Mouse (Mus musculus) kidney, postnatal 0 days (tissue): ENCODE results near the gene Col4a2. TPM values are rescaled to one million over a fixed set of nuclear protein-coding genes. Genes with fewer than 3 reads are reported as not detected.

Source experiments
- ATAC-seq: fragments of 200-750 bp; cut with Nextera tagmentation; replicated peaks from 2 replicates; pipeline ENCODE4 v1.8.0; 2017; ENCODE audit warnings: low read depth, moderate number of reproducible peaks, moderate TSS enrichment, moderate library complexity; ENCODE audit not compliant: low FRiP score
- DNase-seq: peaks from one replicate; pipeline ENCODE4 v3.0.0-alpha.2; 2016; ENCODE audit warnings: low spot score
- H3K27ac ChIP-seq: fragments of 300-500 bp; sonication (generic); 2 replicates; pipeline ENCODE4 v1.5.1; 2014; ENCODE audit warnings: mild to moderate bottlenecking
- H3K27me3 ChIP-seq: fragments of 300-500 bp; sonication (generic); 2 replicates; pipeline ENCODE4 v1.6.1; 2014; ENCODE audit warnings: low read length, mixed read lengths; ENCODE audit not compliant: insufficient read depth
- H3K36me3 ChIP-seq: fragments of 300-500 bp; sonication (generic); 2 replicates; pipeline ENCODE4 v1.6.1; 2014; ENCODE audit warnings: low read length, mixed read lengths; ENCODE audit not compliant: insufficient read depth
- H3K4me1 ChIP-seq: fragments of 300-500 bp; sonication (generic); replicated peaks from 2 replicates; pipeline ENCODE4 v1.6.1; 2014; ENCODE audit warnings: antibody characterized with exemption, low read length, mixed read lengths; ENCODE audit not compliant: insufficient read depth
- H3K4me2 ChIP-seq: fragments of 300-500 bp; sonication (generic); 2 replicates; pipeline ENCODE4 v1.6.1; 2014; ENCODE audit warnings: mild to moderate bottlenecking, low read length, moderate library complexity, mixed read lengths
- H3K4me3 ChIP-seq: fragments of 300-500 bp; sonication (generic); replicated peaks from 2 replicates; pipeline ENCODE4 v1.5.1; 2014; ENCODE audit warnings: low read depth, low read length
- H3K9ac ChIP-seq: fragments of 300-500 bp; sonication (generic); 2 replicates; pipeline ENCODE4 v1.6.1; 2014; ENCODE audit warnings: low read depth, low read length
- H3K9me3 ChIP-seq: fragments of 300-500 bp; sonication (generic); replicated peaks from 2 replicates; pipeline ENCODE4 v1.6.1; 2016; ENCODE audit warnings: low read length, inconsistent platforms, mixed read lengths
- CTCF ChIP-seq: IDR thresholded peaks from 2 replicates; pipeline ENCODE4 v1.5.1; 2016; ENCODE audit warnings: antibody characterized with exemption, low read depth, mild to moderate bottlenecking, moderate library complexity
- WGBS: fragments of 180-500 bp; shearing (Covaris S2); extraction: QIAGEN DNeasy Blood & Tissue Kit; methylation state at CpG from one replicate; pipeline ENCODE4 v1.1.7; 2014; 5-methylcytosine and 5-hydroxymethylcytosine counted together
- polyA plus RNA-seq: library from polyadenylated mRNA; unstranded; fragments of >200 nt; fragmentation: Nextera tagmentation; extraction: Ambion mirVana; gene quantifications from 2 replicates; pipeline ENCODE4 v1.2.1, GENCODE M21; 2015

Col4a2 gene
- polyA plus RNA-seq, 1 experiment from 2014 or later, result 140 TPM

GRCm38 (mm10) chr8:11356776-11357175, 44.2 kb downstream of the Col4a2 start:
- DNase-seq, result no peak
- Histone ChIP-seq H3K36me3 (peaks cover 9% of the 10 kb centered on the region; the same call in 1 of the 2 replicates), H3K27ac (no peak overlapping the region), H3K4me3 (no peak overlapping the region), H3K4me1 (peaks cover 36% of the 10 kb centered on the region), H3K9me3 (no peaks in the 10 kb centered on the region), H3K9ac (no peak overlapping the region), H3K27me3 (no peaks in the 10 kb centered on the region), H3K4me2 (no peak overlapping the region)
- WGBS, result 74% methylated on average over 8 of the region's 8 CpGs
- no peak for ATAC-seq
- TF ChIP-seq CTCF, result no peak

DNA sequence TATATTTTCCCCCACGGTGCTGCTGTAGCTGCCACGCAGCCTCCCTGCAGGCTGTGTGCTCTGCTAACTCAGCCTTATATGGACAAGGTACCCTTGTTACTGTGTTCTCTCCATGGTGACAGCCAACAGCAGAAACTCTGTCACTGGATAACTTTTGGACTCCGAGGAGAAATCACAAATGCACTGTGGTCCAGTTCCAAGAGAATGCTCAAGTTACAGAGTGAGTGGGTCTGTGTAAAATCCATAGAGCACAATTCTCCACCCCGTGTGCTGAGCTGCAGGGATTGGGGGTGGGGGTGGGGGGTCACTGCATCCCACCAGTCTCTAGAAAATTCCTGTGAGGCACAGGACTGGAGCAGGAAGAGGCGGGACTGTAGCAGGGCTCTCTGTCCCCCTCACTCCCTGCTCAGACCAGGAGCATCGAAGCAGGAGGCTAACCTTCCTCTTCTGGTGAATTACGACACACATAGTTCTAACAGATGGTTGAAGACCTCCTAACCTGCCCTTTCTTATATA, 45.4 kb downstream of the Col4a2 start:
- no peak overlapping the region for H3K4me3 ChIP-seq
- WGBS, result 14% methylated on average over 7 of the region's 7 CpGs
- ATAC-seq (peak; percentile 65), DNase-seq (peak; percentile 83)
- H3K9me3 ChIP-seq, result no peaks in the 10 kb centered on the region
- H3K9ac ChIP-seq, result no peak overlapping the region
- H3K27ac ChIP-seq, result peak overlapping the region; percentile 79
- 0 out of 2 replicates have a peak overlapping the region, but pooled peaks have one; percentile 15 for H3K4me2 ChIP-seq
- TF ChIP-seq CTCF, result no peak
- peaks cover 47% of the 10 kb centered on the region for H3K4me1 ChIP-seq
- H3K36me3 ChIP-seq, result peaks cover 9% of the 10 kb centered on the region; the same call in 1 of the 2 replicates
- no peaks in the 10 kb centered on the region for H3K27me3 ChIP-seq

GRCm38 (mm10) chr8:11359846-11360245, 47.2 kb downstream of the Col4a2 start:
- no peak for TF ChIP-seq CTCF
- Histone ChIP-seq H3K36me3 (no peaks in the 10 kb centered on the region), H3K27me3 (no peaks in the 10 kb centered on the region), H3K4me2 (no peak overlapping the region), H3K4me1 (peaks cover 62% of the 10 kb centered on the region), H3K4me3 (no peak overlapping the region), H3K9ac (no peak overlapping the region), H3K27ac (no peak overlapping the region; the same call in 1 of the 2 replicates), H3K9me3 (no peaks in the 10 kb centered on the region)
- ATAC-seq, result no peak
- WGBS, result 85% methylated on average over 5 of the region's 5 CpGs
- no peak for DNase-seq

DNA sequence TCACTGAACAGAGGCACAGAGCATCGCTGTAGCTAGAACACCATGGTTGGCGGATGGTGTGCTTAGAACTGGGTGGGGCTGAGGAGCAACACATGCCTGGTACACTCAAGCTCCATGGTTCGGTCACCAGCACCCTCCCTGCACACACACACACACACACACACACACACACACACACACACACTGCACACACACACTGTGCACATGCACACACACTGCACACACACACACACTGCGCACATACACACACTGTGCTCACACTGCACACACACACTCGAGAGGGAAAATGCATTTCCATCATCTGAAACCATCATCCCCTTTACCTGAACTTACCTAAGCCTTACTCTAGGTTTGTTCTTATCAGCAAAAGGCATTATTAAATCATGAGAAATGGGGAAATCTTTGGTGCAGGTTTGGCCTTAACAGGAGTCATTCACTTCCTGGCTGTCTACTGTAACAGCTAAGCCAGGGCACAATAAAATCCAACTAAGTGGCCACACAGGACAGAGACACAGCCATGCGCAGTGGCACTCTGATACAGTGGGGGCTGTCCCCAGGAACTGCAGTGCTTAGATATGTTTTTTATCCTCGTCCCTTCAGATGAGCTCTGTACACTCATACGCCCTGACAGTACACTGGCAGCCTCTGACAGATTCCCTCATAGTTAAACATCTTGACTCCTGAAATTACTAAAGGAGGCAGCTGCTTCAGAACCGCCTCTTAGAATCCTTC, 49.1 kb downstream of the Col4a2 start:
- Histone ChIP-seq H3K36me3 (no peaks in the 10 kb centered on the region), H3K9me3 (no peaks in the 10 kb centered on the region), H3K27me3 (no peaks in the 10 kb centered on the region), H3K4me3 (no peak overlapping the region), H3K4me2 (no peak overlapping the region), H3K9ac (no peak overlapping the region), H3K4me1 (peaks cover 62% of the 10 kb centered on the region), H3K27ac (peak overlapping the region; percentile 85)
- no peak for TF ChIP-seq CTCF
- peak; percentile 26; the same call in 1 of the 2 replicates for ATAC-seq
- WGBS, result 59% methylated on average over 9 of the region's 9 CpGs
- DNase-seq, result no peak

- ATAC-seq (peak; percentile 34), DNase-seq (peak; percentile 73)
- Histone ChIP-seq H3K36me3 (no peaks in the 10 kb centered on the region), H3K4me1 (peaks cover 58% of the 10 kb centered on the region), H3K27ac (peak overlapping the region; percentile 85), H3K9me3 (no peaks in the 10 kb centered on the region), H3K4me2 (peak overlapping the region; percentile 19; the same call in 1 of the 2 replicates), H3K4me3 (no peak overlapping the region), H3K9ac (no peak overlapping the region), H3K27me3 (no peaks in the 10 kb centered on the region)
- WGBS, result 15% methylated on average over 17 of the region's 17 CpGs
- no peak for TF ChIP-seq CTCF
These were observed 49.9 kb downstream of the Col4a2 start for GRCm38 (mm10) chr8:11362278-11363214.
